Mouse (Mus musculus) heart, adult 2 months (tissue): Measurements from ENCODE around the gene Eif2ak3.

Source experiments
- CTCF ChIP-seq: fragments of 200-600 bp; IDR thresholded peaks from 2 replicates; pipeline ENCODE4 v1.8.1; 2022; ENCODE audit warnings: antibody characterized with exemption, mild to moderate bottlenecking, moderate library complexity
- EP300 ChIP-seq: fragments of 200-500 bp; IDR thresholded peaks from 2 replicates; pipeline ENCODE4 v1.6.1; 2011; ENCODE audit warnings: low read depth, low read length, control low read depth; ENCODE audit not compliant: insufficient read depth
- POLR2A ChIP-seq: fragments of 200-500 bp; IDR thresholded peaks from 2 replicates; pipeline ENCODE4 v1.6.1; 2011; ENCODE audit warnings: mild to moderate bottlenecking, low read depth, low read length, control low read depth; ENCODE audit not compliant: insufficient read depth

GRCm38 (mm10) chr6:70831179-70831839 is 13.0 kb upstream of the Eif2ak3 start:
- TF ChIP-seq EP300 (no peak), CTCF (no peak), POLR2A (no peak)
